Mouse (Mus musculus) liver (tissue): ENCODE results near the gene Yipf2.
A peak's percentile ranks its signal among the peaks of the same experiment; 100 is the strongest.
"Not testable (repeated sequence)": the region's sequence is repeated elsewhere in the genome, so short reads cannot be mapped to it uniquely, and the experiment has no call there.

Experiments used
- DNase-seq: peaks from one replicate; pipeline ENCODE4 v3.0.0-alpha.2; 2020; ENCODE audit warnings: mixed read lengths

Gene Yipf2

DNA sequence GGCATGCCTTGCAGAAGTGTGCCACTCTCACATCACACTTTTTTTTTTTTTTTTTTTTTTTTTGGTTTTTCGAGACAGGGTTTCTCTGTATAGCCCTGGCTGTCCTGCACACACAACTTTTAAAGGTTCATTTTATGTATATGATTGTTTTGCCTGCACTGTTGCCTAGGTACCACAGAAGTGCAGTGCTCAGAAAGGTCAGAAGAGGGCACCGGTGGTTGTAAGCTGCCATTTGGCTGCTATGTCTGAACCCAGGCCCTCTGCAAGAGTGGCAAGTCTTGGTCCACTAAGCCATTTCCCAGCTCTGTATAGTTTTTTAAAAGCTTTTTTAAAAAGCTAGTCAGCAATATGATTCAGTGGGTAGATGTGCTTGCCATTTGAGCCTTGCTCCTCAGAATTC lies 5.6 kb upstream of the Yipf2 start:
- no peak for DNase-seq

DNA sequence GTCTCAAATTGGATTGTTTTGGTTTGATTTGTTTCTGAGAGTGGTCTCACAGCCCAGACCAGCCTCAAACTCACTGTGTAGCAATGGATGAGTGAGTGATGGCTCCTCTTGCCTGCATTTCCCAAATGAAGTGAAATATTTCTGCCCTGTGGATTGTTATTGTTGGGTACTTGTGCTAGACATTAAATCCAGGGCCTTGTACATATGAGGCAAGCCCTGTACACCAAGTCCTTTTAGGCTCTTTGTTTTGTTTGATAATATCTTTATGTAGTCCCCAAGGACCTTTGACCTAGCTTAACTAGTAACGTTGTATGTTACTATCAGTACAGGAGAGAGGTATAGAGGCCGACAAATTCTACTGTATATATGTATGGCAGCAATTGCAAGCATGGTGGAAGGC lies 2.2 kb upstream of the Yipf2 start:
- DNase-seq: no peak

DNA sequence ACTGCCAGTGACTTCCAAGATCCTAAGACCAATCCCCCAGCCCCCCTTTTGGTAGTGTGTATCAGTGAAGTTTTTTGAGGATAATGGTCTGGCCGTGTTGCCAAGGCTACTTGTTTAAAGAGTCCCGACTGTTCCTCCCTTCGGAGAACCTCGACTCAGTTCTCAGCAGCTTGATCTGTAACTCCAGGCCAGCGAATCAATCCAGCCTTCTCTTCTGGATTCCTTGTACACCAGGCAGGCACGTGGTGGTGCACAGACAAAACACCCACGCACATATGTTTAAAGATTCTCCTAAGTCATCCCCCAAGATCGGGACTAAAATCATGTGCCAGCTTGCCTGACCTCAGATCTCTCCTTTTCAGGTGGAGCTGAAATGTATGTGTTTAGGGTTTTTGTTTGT lies 1.7 kb upstream of the Yipf2 start:
- DNase-seq: not testable (repeated sequence)

DNA sequence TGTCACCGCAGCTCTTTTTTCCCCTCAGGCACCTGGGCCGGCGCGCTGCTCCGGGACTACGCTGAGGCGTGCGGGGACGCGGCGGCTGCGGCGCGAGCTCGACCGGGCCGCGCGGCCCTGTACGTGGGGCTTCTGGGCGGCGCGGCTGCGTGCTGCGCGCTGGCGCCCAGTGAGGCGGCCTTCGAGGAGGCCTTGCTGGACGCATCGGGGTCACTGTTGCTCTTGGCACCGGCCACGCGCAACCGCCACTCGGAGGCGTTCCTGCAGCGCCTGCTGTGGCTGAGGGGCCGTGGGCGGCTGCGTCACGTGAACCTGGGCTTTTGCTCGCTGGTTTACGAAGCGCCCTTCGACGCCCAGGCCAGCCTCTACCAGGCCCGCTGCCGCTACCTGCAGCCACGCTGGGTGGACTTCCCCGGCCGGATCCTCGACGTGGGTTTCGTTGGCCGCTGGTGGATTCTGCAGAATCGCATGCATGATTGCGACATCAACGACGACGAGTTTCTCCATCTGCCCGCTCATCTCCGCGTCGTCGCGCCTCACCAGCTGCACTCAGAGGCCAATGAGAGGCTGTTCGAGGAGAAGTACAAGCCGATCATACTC lies 594 bp upstream of the Yipf2 start:
- peak; percentile 48 for DNase-seq

DNA sequence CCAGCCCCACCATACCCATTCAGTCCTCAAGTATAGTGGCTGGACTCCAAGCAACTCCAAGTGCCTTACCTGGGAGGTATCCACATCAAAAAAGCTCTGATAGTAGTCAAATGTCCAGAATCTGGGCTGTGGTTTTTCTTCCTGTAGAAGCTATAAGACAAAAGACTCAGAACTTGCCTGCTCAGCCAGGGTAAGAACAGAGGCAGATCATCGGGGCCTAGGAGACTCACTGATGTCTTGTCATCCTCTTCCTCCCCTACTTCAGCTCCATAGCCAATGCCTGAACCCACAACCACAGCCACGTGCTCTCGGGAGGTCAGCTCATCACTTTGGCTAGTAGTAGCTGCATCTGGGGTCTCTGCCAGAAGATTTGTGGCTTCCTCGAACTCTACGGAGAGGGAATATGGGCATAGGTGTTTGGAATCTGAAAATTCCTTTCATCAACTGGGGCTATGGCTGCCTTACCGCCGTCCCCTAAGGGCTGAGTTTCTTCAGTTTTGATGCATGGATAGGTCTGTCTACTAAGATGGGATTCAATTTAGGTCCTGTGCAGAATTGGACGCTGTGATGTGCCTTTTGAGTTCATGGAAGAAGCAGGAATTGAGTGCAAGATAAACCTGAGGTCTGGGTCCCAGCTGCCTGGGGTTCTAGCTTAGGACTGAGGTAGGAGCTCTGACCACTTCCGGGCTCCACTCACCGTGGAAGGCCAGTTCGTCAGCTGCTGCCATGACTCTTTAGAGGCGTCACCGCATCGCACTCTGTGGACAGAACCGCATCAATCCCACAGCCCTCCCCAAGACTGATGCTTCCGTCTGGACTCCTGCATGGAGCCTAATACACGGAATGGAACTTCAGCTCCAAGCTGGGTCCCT lies 561 bp downstream of the Yipf2 start:
- no peak for DNase-seq

DNA sequence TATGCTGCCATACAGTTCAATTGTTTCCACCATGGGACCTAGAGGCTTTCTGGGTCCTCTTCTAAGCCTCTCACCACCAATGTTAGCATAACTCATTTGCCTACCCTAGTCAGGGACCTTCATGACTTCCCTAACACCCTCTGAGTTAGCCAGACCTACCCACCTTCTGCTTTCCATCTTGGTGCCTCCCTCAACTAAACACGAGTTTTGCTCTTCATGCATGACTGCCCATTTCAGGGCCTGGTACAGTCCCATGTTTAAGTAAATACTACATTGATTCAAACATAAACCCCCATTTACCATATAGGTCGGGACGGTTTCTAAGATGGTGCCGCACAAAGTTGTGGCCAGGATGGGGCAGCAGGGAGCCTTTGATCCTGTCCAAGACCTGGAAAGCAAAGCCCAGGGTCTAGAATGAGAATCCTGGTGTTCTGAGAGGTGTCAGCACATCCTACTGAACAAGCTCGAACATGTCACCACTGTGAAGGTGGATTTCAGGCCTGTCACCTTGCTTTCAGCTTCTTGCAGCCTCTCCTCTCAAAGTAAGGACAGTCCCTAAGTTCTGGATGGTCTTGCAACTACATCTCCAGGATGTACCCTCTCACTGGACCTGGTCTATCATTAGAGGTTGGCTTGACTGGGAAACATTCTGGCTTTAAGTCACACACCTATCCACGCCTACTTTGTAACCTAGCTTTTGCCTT lies 1.3 kb downstream of the Yipf2 start:
- no peak for DNase-seq

DNA sequence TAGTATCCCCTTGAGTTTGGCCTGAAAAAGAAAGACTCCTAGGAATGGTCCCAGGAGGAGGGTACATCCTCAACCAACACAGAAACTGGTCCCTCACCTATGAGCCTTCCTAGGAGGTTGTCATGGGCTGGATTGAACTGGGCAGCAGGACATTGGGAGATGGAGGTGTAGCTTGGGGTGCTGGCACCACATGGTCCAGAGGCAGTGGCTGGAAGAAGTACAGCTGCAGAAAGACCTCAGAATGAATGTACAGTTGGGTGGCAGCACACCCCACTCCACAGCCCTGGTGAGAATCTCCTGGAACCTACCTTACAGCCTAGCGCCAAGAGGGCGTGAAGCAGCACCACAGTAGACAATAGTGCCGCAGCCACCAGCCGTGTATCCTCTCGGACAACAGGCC lies 3.1 kb downstream of the Yipf2 start:
- DNase-seq: no peak

DNA sequence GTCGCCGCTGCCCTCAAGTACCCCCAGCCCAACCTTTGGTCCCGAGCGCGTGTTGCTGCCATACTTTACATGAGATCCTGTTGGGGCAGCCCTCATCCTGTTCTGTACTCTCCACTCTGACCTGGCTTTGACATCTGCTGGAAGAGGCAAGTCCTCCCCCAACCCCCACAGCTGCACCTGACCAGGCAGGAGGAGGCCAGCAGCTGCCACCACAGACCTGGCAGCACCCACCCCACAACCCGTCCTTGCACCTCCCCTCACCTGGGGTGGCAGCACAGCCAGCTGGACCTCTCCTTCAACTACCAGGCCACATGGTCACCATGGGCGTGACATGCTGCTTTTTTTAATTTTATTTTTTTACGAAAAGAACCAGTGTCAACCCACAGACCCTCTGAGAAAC lies 4.3 kb downstream of the Yipf2 start:
- no peak for DNase-seq

DNA sequence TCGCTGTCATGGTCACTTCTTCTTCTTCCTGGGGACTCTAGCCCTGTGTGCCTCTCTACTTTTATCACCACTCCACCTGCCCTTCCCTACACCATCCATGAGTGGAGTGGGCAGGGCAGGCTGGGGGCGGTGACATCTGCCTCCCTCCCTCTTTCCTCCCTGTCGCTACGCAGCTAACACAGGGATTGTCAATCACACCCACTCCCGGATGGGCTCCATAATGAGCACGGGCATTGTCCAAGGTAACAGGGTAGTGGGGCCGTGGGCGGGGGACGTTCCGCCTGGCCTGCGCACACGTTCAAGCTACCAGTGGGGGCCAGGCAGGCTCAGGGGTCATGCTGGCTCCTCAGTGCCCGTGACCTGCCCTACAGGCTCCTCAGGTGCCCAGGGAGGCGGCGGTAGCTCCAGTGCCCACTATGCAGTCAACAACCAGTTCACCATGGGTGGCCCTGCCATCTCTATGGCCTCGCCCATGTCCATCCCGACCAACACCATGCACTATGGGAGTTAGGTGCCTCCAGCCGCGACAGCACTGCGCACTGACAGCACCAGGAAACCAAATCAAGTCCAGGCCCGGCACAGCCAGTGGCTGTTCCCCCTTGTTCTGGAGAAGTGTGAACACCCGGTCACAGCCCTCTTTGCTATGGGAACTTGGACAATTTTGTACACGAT lies 4.8 kb downstream of the Yipf2 start:
- DNase-seq: no peak

DNA sequence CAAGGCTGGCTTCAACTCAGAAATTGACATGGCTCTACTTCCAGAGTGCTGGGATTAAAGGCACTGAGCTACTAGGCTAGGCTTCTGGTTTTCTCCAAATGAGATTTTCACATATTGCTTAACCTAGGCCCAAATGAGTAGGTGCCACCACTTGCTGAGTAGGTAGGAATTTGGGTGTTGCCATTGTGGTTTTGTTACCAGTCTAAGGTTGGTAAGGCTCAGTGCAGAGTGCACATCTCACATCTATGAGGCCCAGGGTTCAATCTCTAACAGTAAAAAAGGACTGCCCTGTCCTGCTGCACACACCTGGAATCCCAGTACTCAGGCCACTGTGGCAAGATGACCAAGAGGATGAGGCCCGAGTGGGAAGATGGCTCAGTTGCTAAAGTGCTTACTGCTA lies 7.2 kb downstream of the Yipf2 start:
- DNase-seq: no peak

DNA sequence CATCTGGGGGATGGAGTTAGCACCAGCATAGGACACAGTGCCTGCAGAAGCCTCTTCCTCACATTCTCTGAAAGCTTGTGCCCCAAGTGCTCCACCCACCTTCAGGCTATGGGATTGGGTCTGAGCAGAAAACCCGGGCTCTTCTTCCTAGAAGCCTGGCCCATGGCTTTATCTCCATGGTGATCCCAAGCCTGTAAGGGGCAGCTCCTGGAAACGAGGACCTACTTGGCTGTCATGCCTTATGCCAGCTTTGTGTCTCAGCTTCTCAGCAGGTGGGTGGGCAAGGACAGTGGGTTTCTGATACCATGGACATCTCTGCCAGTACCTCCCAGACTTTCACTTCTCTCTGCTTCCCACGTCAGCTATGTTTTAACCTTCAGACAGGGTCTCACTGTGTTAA lies 14.4 kb downstream of the Yipf2 start:
- no peak for DNase-seq

DNA sequence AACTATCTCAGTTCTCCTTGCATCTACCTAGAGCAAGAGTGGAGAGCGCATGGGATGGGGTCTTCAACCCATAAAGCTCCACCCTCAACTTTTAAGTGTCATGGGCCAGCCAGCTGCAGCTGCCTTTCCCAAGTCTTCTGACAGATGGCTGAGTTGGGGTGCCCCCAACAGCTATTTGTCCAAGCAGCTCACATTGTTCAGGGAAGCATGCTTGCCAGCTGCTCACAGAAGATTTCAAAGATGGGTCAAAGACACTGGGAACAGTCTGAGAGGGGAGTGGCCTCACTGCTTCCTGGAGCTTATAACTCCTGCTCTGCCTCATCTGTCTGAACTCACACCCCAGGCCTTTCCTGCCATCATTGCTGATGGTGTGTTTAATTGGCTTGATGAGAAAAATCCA lies 16.3 kb downstream of the Yipf2 start:
- no peak for DNase-seq

DNA sequence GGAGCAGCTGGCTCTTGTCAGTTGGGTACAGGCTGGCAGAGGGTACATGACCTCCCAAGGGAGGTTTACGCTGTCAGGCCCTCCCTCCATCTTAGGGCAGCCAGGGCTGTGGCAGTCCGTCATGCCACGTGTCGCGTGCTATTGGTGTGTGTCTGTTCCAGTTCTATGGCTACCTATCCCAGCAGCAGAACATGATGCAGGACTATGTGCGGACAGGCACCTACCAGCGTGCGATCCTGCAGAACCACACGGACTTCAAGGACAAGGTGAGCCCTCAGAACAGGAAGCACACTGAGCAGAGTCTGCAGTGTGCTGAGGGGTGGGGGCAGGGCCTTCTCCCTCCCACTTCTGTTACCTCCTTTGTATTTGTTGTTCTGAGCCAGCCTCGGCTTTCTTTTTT lies 17.4 kb downstream of the Yipf2 start:
- no peak for DNase-seq

DNA sequence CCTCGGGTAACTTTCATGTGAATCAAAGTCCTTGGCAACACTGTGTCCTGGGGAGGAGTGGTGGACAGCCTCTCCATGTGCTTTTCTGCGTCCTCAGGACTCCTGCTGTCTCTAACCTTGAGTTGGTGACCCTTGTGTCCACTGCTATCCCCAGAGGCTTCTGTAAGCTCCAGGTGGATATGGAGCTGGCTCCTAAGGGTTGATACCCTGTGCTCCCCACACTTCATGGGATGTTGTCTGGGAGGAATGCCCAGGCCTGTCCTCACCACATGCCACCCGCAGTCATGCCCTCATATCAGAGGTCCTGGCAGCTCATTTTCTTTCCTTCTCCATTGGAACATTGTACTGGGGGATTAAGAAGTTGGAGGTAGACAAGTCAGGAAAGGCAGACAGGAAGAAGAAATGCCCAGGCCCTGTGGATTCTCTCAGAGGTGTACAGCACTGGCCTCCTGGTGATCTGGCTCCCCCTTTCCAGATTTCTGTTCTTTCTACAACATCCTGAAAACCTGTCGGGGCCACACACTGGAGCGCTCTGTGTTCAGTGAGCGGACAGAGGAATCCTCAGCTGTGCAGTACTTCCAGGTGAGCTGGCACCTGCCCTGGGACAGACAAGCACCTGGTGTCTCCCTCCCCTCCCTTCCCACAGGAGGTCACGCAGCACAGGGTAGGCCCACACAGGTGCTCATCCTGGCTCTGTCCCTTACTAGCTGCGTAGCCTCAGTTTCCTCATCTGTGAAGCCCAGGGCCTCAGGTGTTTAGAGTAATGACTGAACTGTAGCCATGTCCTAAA lies 18.4 kb downstream of the Yipf2 start:
- DNase-seq: no peak

DNA sequence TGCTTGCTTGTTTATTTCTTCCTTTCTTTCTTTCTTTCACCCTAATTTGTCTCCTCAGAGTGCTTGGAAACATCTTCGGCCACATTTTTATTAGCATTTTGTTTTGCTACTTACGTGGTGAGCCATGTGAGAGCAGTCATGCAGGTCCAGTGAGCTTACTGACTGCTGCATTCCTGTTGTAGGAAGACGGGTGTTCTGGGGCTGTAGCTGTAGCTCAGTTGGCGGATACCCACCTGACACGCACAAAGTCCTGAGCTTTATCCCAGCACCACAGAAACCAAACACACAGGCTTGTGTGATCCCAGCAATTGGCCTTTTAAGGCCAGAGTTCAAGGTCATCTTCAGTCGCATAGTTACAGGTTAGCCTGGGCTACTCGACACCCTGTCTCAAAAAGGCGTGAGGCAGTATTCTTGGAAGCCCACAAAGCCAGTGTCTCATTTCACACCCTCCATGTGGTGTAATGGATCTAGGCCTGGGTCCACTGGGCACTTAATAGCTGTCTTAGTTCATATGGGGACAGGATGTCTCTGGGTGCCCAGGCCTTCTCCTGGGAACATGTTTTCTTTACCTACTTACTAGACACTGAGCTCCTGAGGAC lies 23.9 kb downstream of the Yipf2 start:
- DNase-seq: no peak

DNA sequence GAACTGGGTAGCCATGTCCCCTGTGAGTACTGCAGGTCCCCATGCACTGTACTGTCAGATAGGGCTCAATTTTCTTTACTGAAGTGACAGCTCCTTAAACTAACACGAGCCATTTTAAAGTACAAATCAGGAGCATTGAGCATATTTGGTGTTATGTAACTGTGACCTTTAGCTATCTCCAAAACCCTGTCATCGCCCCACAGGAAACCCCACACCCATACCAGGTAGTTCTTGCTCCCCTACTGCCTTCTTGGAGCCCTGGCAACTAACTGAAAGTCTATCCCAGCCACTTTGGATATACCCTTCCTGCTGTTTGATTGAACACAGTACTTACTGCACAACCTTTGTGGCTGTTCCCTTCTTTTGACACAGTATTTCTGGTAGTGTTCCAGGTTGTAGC lies 25.6 kb downstream of the Yipf2 start:
- no peak for DNase-seq

DNA sequence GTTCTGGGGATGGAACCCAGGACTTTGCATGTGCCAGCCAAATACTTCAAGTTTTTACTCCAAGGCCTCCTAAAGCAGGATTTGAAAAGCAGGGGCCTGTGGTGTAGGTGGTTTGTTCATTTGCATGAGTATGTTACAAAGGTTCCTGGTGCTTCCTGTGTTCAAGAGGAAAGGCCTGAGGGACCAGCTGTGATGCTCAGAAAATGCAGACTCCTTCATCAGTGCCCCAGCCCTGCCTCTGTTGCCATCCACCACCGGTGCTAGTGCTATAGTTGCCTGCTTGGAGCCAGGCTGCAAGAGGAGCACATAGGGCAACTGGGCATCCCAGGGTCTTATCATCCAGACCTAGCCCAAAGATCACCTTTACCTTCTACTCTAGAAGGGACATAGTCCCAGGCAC lies 26.1 kb downstream of the Yipf2 start:
- DNase-seq: no peak

DNA sequence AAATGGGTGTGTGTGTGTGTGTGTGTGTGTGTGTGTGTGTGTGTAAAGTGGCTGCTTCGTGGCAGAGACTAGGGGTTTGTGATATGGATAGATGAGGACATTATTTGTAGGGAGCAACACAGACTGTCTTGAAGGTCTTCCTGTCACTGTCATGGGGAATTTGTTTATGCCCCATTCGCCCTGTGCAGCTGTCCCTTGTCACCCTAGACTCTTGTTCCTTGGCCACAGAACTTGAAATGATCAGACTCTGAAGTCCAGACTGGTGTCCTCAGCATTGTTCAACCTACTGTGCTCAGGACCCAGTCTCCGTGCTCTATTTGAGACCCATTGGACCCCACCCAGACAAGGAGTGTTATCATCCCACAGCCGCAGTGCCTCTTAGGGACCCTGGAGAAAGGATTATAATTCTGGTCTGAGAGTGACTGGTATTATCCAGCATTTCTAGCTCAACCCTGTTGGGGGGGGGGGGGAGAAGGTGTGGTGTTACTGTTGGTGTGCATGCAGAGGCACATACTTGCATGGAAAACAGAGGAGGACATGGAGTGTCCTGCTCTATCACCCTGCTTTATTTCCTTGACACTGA lies 27.5 kb downstream of the Yipf2 start:
- DNase-seq: peak; percentile 34

DNA sequence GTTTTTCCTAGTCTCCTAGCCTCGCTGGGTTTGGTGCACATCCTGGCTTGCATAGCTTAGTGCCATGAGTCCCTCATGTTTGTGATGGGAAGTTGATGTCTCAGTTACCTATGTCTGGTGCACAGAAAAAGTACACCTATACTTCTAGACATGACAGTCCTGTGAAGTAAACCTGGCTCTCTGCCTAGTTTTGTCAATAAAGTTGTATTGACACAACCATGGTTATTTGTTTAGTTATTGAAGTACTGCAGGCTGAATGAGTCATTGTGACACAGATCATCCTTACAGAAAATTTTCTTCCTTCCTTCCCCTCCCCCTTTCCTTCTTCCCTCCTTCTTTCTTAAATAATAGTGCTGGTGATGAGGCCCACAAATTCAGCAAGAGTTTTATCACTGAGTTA lies 28.2 kb downstream of the Yipf2 start:
- DNase-seq: no peak

DNA sequence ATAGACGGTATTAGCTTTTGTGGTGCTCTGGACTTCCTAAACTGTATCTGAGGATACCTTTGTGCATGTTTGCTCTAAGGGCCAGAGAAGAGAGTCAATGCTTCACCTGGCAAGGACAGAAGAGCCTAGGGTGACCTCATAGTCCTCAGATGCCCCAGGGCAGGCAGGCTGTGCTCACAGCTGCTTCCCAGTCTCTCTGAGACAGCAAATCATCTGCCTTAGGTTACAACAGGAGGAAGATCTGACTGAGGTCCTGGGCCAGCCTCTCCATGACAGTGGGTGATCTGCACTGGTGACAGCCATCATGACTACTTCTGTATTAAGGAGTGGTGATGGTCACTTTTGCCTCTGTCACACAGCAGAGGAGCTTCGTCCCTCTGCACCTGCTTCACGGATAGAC lies 33.5 kb downstream of the Yipf2 start:
- peak; percentile 24 for DNase-seq

DNA sequence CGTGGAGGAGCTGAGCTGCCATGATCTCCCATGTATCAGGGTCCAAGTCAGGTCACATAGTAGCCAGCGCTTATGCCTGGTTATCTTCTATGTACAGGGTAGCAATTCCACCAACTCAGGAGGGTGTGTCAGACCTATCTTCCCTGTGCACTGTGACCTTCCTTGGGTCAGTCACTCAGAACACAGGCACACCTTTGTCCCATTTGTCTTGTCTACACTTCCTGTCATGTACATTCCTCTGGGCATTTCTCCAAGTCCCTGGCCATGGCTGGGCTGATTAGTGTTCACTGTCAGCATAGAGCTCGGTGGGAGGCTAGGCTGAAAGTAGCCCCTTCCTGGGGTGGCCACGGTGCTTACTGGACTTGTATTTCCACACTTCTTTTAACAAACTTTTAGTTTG lies 34.3 kb downstream of the Yipf2 start:
- peak; percentile 82 for DNase-seq

DNA sequence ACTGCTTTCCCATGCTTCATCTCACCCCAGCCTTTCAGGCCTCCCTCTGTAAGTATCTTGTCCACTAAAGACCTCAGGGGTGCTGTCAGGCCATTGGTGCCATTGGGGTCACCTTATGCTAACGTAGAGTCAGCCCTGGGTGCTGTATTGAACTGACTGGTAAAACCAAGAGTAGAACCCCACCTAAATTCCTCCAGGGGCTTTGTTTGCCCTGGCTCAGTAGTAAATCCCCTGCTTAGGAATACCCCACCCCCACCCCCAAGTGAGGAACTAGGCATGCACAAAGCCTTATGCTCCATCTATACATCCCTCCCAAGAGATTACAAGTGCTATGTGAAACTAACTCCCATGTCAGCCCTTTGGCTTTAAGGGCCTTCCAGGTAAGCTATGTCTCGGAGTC lies 35.1 kb downstream of the Yipf2 start:
- no peak for DNase-seq
